9 mouse cellular contexts compared by ENCODE assay signal in the genomic region with DNA sequence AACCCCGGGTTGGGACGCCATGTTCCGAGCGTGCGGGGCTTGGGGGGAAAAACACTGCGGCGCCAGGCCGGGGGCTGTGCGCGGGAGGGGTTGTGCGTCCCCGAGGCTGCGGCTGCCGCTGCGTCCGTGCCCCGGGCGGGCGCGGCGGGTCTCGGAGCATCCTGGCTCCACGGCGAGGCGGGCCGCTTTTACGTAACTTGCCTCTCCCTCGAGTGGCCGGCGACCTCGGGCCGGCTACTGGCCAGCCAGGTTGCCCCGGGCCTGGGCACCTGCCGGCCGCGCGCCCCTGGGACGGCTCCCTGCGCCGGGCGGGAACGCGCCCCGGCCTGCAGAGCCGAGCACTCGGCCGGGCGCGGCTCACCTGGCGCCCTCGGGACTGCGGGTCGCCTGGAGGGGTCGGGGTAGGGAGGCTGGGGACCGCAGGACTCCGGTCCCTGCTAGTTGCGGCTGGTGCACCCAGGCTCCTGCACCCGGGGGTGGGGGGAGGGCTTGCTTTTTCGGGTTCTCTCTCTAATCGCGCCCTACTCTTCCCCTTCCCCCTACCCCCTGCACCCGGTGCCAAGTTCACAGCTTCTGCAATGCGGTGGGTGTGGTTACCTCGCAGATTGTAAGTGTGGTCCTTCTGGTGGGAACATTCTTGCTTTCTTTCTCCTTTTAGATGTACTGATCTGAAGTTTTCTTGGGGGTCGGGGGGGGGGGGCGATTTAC.
A peak's percentile ranks its signal among the peaks of the same experiment; 100 is the strongest.
DNase-seq lines count a peak whose midpoint lies in the region; ATAC-seq and TF ChIP-seq lines count a peak whose summit lies in the region.
"Had no signal": no experiment of that assay in that cellular context is flagged by ENCODE, and none has a peak within 500 bp of the region (broad histone marks: within the 10 kb centered on the region; RNA-seq: fewer than 3 reads in every experiment).

No protein-coding gene starts in this region.

- H3K36me3 ChIP-seq in forebrain, embryonic 10.5 days (replicated peaks): no peaks in the 10 kb centered on the region
- H3K36me3 ChIP-seq in hindbrain, embryonic 13.5 days: no peaks in the 10 kb centered on the region
- no peaks in the 10 kb centered on the region for H3K36me3 ChIP-seq in neural tube, embryonic 13.5 days

- peak; percentile 68 for ATAC-seq in hindbrain, embryonic 13.5 days (ENCODE audit: low FRiP score)
- ATAC-seq in neural tube, embryonic 13.5 days (ENCODE audit: low read depth): peak; percentile 74
- ATAC-seq in erythroid progenitor cell, adult 5-6 weeks (replicated peaks; ENCODE audit: low FRiP score, poor library complexity, severe bottlenecking): no peak

- no peaks in the 10 kb centered on the region for H3K4me1 ChIP-seq in bone marrow, adult 2 months (ENCODE audit: control insufficient read depth, insufficient read depth, low read length)
- H3K4me1 ChIP-seq in forebrain, embryonic 10.5 days: peaks cover 33% of the 10 kb centered on the region
- peaks cover 22% of the 10 kb centered on the region for H3K4me1 ChIP-seq in hindbrain, embryonic 13.5 days (replicated peaks)
- peaks cover 18% of the 10 kb centered on the region for H3K4me1 ChIP-seq in neural tube, embryonic 13.5 days (replicated peaks)

- no peak for TF ChIP-seq POLR2A in bone marrow, adult 2 months (IDR thresholded peaks at IDR 0.05; ENCODE audit: borderline replicate concordance, control insufficient read depth, low read depth, low read length)

- H3K4me2 ChIP-seq in hindbrain, embryonic 13.5 days: peak overlapping the region; percentile 89
- peak overlapping the region; percentile 84 for H3K4me2 ChIP-seq in neural tube, embryonic 13.5 days

- H3K4me3 ChIP-seq in bone marrow, adult 2 months (replicated peaks; ENCODE audit: control insufficient read depth, low read depth, low read length): no peak overlapping the region
- peak overlapping the region; percentile 90 for H3K4me3 ChIP-seq in forebrain, embryonic 10.5 days
- H3K4me3 ChIP-seq in hindbrain, embryonic 13.5 days: peak overlapping the region; percentile 92
- H3K4me3 ChIP-seq in neural tube, embryonic 13.5 days: peak overlapping the region; percentile 97

- WGBS in bone marrow, adult 2 months: under 1% methylated on average over 66 of the region's 66 CpGs
- WGBS in forebrain, embryonic 10.5 days: under 1% methylated on average over 54 of the region's 66 CpGs
- under 1% methylated on average over 66 of the region's 66 CpGs for WGBS in hindbrain, embryonic 13.5 days
- WGBS in neural tube, embryonic 13.5 days: under 1% methylated on average over 59 of the region's 66 CpGs

- peaks cover 33% of the 10 kb centered on the region for H3K27me3 ChIP-seq in forebrain, embryonic 10.5 days (ENCODE audit: poor library complexity, severe bottlenecking)
- no peaks in the 10 kb centered on the region for H3K27me3 ChIP-seq in hindbrain, embryonic 13.5 days
- H3K27me3 ChIP-seq in neural tube, embryonic 13.5 days: no peaks in the 10 kb centered on the region
- H3K27me3 ChIP-seq: Patski had no signal

- DNase-seq in layer of hippocampus, postnatal 36 days: peak; percentile 18 to 27
- no peak for DNase-seq in layer of hippocampus, adult 9-11 months
- peak; percentile 50 for DNase-seq in forebrain, embryonic 10.5 days (ENCODE audit: extremely low spot score, low spot score)
- DNase-seq in liver: peak; percentile 10

- peak overlapping the region; percentile 97 for H3K9ac ChIP-seq in hindbrain, embryonic 13.5 days
- peak overlapping the region; percentile 96 for H3K9ac ChIP-seq in neural tube, embryonic 13.5 days

- H3K27ac ChIP-seq in bone marrow, adult 2 months (ENCODE audit: control insufficient read depth, insufficient read depth, low read depth, low read length, poor library complexity): peak overlapping the region; percentile 7; the same call in 1 of the 2 replicates
- peak overlapping the region; percentile 95 for H3K27ac ChIP-seq in forebrain, embryonic 10.5 days
- peak overlapping the region; percentile 85 for H3K27ac ChIP-seq in hindbrain, embryonic 13.5 days
- H3K27ac ChIP-seq in neural tube, embryonic 13.5 days (replicated peaks): peak overlapping the region; percentile 80

- no peaks in the 10 kb centered on the region for H3K9me3 ChIP-seq in forebrain, embryonic 10.5 days
- H3K9me3 ChIP-seq in hindbrain, embryonic 13.5 days: no peaks in the 10 kb centered on the region
- no peaks in the 10 kb centered on the region for H3K9me3 ChIP-seq in neural tube, embryonic 13.5 days

- TF ChIP-seq CTCF in bone marrow, adult 2 months (IDR thresholded peaks at IDR 0.05; ENCODE audit: control insufficient read depth, insufficient read depth, low read length): no peak

Comparison
In these comparisons a context has a peak if more than half of its experiments do, and no peak if none do; other contexts are left out.
1. H3K27ac ChIP-seq: peak in every context shown above with its lines; median percentile 95 in forebrain, embryonic 10.5 days; 85 in hindbrain, embryonic 13.5 days; 80 in neural tube, embryonic 13.5 days; 7 in bone marrow, adult 2 months.